Mouse (Mus musculus) intestine, postnatal 0 days (tissue): ENCODE measurements around the gene Rora. TPM values are rescaled to one million over a fixed set of nuclear protein-coding genes. Genes with fewer than 3 reads are reported as not detected.

Source experiments
- ATAC-seq: fragments of 200-750 bp; cut with Nextera tagmentation; 2 replicates; pipeline ENCODE4 v1.8.0; 2017; ENCODE audit warnings: mild to moderate bottlenecking, moderate TSS enrichment, moderate library complexity
- H3K27ac ChIP-seq: fragments of 300-500 bp; sonication (generic); 2 replicates; pipeline ENCODE4 v1.5.1; 2014; ENCODE audit warnings: mild to moderate bottlenecking, low read depth, low read length, moderate library complexity
- H3K27me3 ChIP-seq: fragments of 300-500 bp; sonication (generic); replicated peaks from 2 replicates; pipeline ENCODE4 v1.6.1; 2014; ENCODE audit warnings: low read length, mixed read lengths; ENCODE audit not compliant: control insufficient read depth, insufficient read depth
- H3K36me3 ChIP-seq: fragments of 300-500 bp; sonication (generic); 2 replicates; pipeline ENCODE4 v1.6.1; 2014; ENCODE audit warnings: mild to moderate bottlenecking, moderate library complexity; ENCODE audit not compliant: control insufficient read depth, insufficient read depth
- H3K4me1 ChIP-seq: fragments of 300-500 bp; sonication (generic); replicated peaks from 2 replicates; pipeline ENCODE4 v1.6.1; 2014; ENCODE audit warnings: antibody characterized with exemption, low read length, mixed read lengths; ENCODE audit not compliant: control insufficient read depth, insufficient read depth
- H3K4me2 ChIP-seq: fragments of 300-500 bp; sonication (generic); replicated peaks from 2 replicates; pipeline ENCODE4 v1.6.1; 2014; ENCODE audit warnings: low read depth, mild to moderate bottlenecking, moderate library complexity
- H3K4me3 ChIP-seq: fragments of 300-500 bp; sonication (generic); 2 replicates; pipeline ENCODE4 v1.5.1; 2014; ENCODE audit warnings: low read depth, low read length
- H3K9ac ChIP-seq: fragments of 300-500 bp; sonication (generic); 2 replicates; pipeline ENCODE4 v1.6.1; 2014; ENCODE audit warnings: mild to moderate bottlenecking, low read depth, low read length
- H3K9me3 ChIP-seq: fragments of 300-500 bp; sonication (generic); 2 replicates; pipeline ENCODE4 v1.6.1; 2016; ENCODE audit warnings: mixed run types; ENCODE audit not compliant: control insufficient read depth
- CTCF ChIP-seq: sonication (generic); IDR thresholded peaks from 2 replicates; pipeline ENCODE4 v1.5.1; 2016; ENCODE audit warnings: low read depth, mild to moderate bottlenecking, control low read depth, antibody characterized with exemption, moderate library complexity
- WGBS: fragments of 180-500 bp; shearing (Covaris S2); extraction: QIAGEN DNeasy Blood & Tissue Kit; methylation state at CpG from one replicate; pipeline ENCODE4 v1.1.7; 2014; 5-methylcytosine and 5-hydroxymethylcytosine counted together
- polyA plus RNA-seq: library from polyadenylated mRNA; unstranded; fragments of >200 nt; fragmentation: Nextera tagmentation; extraction: Ambion mirVana; gene quantifications from 2 replicates; pipeline ENCODE4 v1.2.1, GENCODE M21; 2015

Gene Rora
- polyA plus RNA-seq, 1 experiment from 2014 or later: 4.7 TPM

- Histone ChIP-seq H3K4me3 (no peak overlapping the region), H3K9me3 (no peaks in the 10 kb centered on the region), H3K27me3 (no peaks in the 10 kb centered on the region), H3K4me2 (no peak overlapping the region), H3K36me3 (no peaks in the 10 kb centered on the region), H3K9ac (no peak overlapping the region), H3K27ac (no peak overlapping the region), H3K4me1 (no peaks in the 10 kb centered on the region)
- TF ChIP-seq CTCF: no peak
- no peak for ATAC-seq
- WGBS: 82% methylated on average over 4 of the region's 4 CpGs
Measured at GRCm38 (mm10) chr9:69028177-69028576, 374.6 kb downstream of the Rora start.

DNA sequence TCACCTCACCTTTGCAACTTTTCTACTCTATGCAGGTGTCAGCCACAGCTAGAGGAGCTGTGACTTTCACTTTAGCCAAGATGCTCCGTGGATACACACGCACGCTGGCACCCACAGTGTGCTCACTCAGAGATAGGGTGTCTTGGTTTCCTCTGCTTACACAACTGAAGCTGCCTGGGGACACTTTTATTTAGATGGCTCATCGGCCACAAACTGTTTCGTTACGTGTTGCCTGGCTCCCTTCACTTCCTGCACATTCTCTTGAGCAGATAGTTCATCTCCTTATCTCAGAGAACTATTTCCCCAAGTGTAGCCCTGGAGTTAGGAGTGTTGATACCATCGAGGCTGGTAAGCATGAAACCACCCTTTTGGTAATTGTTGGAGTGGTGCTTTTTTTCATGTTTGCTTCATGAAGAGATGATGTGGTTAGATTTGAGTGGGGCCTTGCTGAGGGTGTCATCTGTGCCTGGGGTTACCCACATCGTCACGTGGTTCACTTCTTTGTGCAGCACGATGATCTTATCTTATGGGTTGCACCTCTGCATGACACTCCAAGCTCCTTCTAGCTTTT, 380.8 kb downstream of the Rora start:
- 86% methylated on average over 10 of the region's 10 CpGs for WGBS
- no peak for ATAC-seq
- Histone ChIP-seq H3K9me3 (no peaks in the 10 kb centered on the region), H3K4me1 (no peaks in the 10 kb centered on the region), H3K36me3 (no peaks in the 10 kb centered on the region), H3K27ac (no peak overlapping the region), H3K9ac (no peak overlapping the region), H3K4me3 (no peak overlapping the region), H3K27me3 (no peaks in the 10 kb centered on the region), H3K4me2 (no peak overlapping the region)
- TF ChIP-seq CTCF: no peak

- WGBS: 74% methylated on average over 7 of the region's 7 CpGs
- TF ChIP-seq CTCF: no peak
- no peaks in the 10 kb centered on the region for H3K27me3 ChIP-seq
- no peak overlapping the region for H3K4me3 ChIP-seq
- H3K4me1 ChIP-seq: no peaks in the 10 kb centered on the region
- H3K4me2 ChIP-seq: no peak overlapping the region
- no peaks in the 10 kb centered on the region for H3K36me3 ChIP-seq
- no peak overlapping the region for H3K27ac ChIP-seq
- no peak overlapping the region for H3K9ac ChIP-seq
- ATAC-seq: no peak
- H3K9me3 ChIP-seq: no peaks in the 10 kb centered on the region
Measured at GRCm38 (mm10) chr9:69035456-69035855, 381.9 kb downstream of the Rora start.

DNA sequence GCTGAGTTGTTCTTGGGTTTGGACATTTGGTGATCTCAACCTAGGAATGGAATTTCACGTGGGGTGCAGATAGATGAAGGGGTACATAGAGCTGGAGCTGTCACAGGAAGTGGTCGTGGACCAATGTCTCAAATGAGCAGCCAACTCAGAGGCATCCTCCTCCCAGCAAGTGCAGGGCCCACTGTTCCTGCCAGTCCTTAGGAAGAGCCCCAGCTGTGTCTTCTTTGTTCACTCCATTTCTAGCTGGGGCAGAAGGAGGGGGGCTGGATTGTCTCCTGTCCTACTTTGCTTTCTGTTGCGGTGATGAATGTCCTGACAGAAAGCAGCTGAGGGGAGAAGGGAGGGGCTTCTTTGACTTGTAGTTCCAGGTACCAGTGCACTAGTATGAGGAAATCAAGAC, 382.7 kb downstream of the Rora start:
- Histone ChIP-seq H3K9ac (no peak overlapping the region), H3K4me3 (no peak overlapping the region), H3K9me3 (no peaks in the 10 kb centered on the region), H3K4me1 (no peaks in the 10 kb centered on the region), H3K27me3 (no peaks in the 10 kb centered on the region), H3K27ac (no peak overlapping the region), H3K36me3 (no peaks in the 10 kb centered on the region), H3K4me2 (no peak overlapping the region)
- TF ChIP-seq CTCF: no peak
- 67% methylated on average over 3 of the region's 3 CpGs for WGBS
- ATAC-seq: no peak

DNA sequence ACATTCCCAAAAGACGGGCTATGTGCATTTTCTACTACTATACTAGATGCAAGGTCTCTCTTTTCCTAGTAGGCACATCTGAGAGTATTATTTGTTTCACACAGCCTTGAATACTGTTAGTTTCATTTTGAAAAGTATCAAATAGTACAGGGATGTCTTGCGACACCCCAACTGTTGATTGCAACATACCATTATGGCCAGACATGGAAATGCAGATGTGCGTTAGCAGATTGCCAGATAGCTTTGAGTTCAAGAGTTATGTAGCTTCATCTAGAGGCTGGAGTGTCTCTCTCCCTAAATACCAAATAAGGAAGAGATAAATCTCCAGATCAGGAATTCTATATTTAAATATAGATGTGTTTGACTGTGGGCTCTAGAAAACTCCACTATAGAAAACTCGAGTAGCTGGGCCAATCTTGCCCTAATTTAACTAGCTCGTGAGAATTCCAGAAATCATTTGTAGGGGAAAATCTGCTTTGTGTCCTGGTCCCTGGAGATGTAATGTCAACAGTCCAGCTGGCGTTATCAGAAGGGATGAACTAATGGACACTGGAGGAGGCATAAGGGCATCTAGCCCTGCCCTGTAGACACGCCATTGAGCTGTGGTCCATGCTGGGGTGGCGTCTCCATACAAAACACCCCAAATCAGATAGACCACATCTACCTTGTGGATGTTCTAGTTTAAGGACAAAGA, 390.5 kb downstream of the Rora start:
- H3K9ac ChIP-seq: no peak overlapping the region
- no peaks in the 10 kb centered on the region for H3K36me3 ChIP-seq
- H3K4me3 ChIP-seq: no peak overlapping the region
- ATAC-seq: no peak
- no peak for TF ChIP-seq CTCF
- no peak overlapping the region for H3K4me2 ChIP-seq
- 81% methylated on average over 8 of the region's 8 CpGs for WGBS
- H3K27me3 ChIP-seq: no peaks in the 10 kb centered on the region
- no peaks in the 10 kb centered on the region for H3K4me1 ChIP-seq
- H3K9me3 ChIP-seq: no peaks in the 10 kb centered on the region
- H3K27ac ChIP-seq: no peak overlapping the region

DNA sequence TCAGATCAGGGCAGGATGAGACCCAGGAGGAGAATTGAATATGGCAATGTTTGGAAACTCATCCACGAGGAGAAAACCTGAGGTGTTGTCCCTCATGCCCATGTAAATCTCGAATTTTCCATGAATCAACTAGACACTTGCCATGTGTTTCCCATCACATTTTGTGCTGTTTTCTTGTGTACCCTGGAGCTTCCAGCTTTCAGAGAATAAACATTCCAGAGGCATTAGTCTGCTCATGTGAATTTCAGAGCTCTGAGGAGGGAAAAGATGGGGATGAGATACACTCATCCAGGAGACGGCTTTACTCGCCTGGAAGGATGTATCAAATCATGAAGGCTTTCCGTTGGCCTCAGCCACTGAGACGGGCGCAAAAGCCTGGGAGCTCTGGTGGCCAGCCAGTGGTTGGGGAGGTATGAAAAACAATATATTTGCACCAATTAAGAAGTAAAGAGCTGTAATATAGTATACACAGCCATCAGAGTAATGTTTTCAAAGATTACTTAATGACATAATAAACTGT, 391.1 kb downstream of the Rora start:
- H3K27ac ChIP-seq: no peak overlapping the region
- 80% methylated on average over 7 of the region's 7 CpGs for WGBS
- H3K4me2 ChIP-seq: no peak overlapping the region
- no peak overlapping the region for H3K9ac ChIP-seq
- H3K27me3 ChIP-seq: no peaks in the 10 kb centered on the region
- no peaks in the 10 kb centered on the region for H3K4me1 ChIP-seq
- no peak for ATAC-seq
- no peaks in the 10 kb centered on the region for H3K36me3 ChIP-seq
- TF ChIP-seq CTCF: no peak
- no peak overlapping the region for H3K4me3 ChIP-seq
- H3K9me3 ChIP-seq: no peaks in the 10 kb centered on the region
